Mouse (Mus musculus) kidney, postnatal 4 days (tissue): Measurements from ENCODE around the gene Src.
"Not testable (repeated sequence)": the region's sequence is repeated elsewhere in the genome, so short reads cannot be mapped to it uniquely, and the experiment has no call there.

Experiments
- DNase-seq, 2 experiments: peaks; one replicate each; pipeline ENCODE4 v3.0.0; 2021; ENCODE audit warnings: mixed read lengths in 2 of 2

Src gene

DNA sequence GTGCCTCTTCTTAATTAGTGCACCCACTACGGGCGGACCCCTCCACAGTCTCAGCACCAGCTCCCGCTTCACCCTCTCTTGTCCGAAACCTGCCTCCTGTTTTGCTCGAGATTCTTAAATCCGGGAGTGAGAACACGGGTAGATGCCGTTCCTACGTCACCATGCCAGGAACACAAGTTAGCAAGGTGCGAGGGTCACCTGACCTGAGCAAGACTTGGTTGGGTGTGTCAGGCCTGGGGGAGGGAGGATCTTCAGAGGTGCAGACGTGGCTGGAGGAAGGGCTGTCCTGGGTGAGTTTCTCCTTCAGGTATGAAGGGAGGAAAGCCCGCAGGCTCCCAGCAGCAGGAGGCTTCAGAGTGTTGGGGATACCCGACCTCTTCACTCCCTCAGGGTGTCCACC is at the start of gene Src:
Gene Src (plus strand): TSS at position 239 of the 400 bp plus-strand sequence.
- no peak for DNase-seq

DNA sequence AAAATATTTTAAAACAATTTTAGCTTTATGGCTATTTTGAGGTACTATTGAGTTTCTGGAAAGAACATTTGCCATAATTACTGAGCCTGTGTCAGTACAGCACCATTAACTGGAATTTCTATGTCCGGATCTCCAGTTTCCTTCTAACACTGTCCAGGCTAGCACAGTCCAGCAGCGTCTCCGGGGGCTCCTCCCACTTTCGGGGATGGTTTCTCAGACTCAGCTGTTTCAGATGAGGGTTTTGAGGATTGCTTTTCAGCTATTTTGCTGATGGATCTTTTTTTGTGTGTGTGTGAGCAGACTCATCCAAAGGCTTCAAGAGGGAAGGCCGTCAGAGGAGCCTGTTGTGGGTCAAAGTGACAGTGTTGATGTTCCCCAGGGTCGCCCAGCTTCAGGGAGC is 46.5 kb upstream of the Src start:
- no peak for DNase-seq

DNA sequence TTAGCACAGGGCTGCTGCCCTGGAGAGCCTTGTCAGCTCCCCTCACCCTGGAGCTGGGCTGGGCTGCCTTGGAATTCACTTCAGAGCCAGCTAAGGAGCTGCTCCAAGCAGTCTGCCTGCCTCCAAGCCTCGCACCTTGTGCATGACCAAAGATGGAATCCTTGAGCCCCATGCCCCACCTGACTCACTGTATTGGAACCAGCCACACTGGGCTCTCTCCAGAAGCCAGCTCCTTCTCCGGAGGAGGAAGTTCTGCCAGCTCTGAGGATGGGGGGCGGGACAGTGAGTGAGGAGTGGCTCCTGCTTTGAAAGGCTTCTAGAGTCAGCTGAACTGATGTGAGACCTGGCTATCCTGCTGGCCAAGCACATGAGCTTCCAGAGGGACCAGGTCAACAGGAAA is 44.6 kb upstream of the Src start:
- no peak for DNase-seq

DNA sequence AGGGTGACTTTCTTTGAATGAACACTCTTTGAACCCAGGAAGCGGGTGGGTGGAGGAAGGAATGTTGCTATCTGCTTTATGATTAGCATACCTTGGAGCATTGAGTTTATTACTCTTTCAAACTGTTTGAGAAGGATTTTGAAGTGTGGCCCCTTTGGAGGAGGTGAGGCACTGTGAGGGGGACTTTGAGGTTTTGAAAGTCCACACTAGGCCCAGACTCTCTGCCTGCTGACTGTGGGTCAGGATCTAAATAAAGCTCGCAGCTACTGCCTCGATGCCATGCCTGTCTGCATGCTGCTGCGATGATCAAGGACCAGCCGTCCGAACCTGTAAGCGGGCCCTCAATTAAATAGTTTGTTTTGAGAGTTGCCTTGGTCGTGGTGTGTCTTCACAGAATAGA is 43.2 kb upstream of the Src start:
- no peak for DNase-seq

DNA sequence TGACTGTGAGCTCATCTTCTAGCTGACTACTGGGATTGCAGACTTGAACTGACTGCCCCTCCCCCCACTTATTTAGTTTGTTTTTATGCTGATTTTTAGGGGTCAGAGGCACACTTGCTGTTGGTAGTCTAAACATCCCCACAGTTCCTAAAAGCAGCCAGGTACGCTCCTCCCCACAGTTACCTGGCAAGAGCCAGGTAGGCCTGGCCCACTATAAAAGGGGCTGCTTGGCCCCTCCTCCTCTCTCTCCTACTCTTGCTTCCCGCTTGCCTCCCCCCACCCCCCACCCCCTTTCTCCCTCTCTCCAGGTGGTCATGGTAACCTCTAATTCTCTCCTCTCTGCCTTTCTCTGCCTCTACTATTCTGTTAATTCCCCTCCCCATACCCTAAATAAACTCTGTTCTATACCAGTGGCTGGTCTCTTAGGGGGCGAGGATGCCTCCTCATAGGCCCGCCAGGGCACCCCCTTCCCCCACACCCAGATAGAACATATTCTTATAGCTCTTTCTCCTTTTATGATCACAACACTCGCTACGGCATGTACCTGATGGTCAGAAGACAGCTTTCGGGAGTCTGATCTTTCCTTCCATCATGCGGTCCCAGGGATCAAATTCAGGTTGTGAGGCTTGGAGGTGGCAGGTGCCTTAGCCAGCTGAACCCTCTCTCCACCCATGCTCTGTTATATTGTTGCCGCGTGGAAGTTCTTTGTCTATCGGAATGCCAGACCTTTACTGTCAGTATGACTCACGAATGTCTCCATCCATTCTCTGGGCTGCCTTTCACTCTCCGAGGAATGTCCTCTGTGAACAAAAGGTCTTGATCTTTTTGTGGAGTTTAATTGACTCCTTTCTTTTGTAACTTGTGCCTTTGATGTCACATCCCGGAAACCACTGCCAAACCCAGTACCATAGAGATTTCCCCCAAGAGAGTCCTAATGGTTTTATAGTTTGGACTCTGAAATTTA is 42.2 kb upstream of the Src start:
- DNase-seq: no peak

GRCm38 (mm10) chr2:157376995-157377394 is 41.2 kb upstream of the Src start:
- no peak for DNase-seq

- no peak for DNase-seq
Measured at GRCm38 (mm10) chr2:157384836-157385235, 33.4 kb upstream of the Src start.

DNA sequence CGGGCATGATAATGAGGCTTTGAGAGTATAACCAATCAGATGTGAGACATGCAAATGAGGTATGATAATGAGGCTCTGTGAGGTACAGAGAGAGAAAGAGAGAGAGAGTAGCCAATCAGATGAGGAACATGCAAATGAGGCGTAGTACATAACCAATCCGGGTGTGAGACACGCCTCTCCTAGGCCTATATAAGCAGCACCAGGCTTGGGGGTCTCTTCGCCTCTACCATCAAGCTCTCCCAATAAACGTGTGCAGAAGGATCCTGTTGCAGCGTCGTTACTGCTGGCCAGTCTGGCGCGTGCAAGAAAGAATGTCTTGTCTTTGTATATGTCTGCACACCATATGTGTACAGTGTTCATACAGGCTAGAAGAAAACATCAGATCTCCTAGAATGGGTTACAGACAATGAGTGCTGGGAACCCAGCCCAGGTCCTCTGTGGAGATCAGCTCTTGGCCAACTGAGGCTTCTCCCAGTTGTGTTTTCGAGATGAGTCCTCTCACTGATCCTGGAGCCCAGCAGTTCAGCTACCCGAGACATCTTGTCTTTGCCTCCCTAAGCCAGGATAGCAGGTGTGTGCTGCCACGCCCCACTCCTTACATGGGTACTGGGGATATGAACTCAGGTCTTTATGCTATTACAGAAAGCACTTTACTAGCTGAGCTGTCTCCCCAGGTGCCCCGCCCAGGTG is 29.2 kb upstream of the Src start:
- not testable (repeated sequence) for DNase-seq

DNA sequence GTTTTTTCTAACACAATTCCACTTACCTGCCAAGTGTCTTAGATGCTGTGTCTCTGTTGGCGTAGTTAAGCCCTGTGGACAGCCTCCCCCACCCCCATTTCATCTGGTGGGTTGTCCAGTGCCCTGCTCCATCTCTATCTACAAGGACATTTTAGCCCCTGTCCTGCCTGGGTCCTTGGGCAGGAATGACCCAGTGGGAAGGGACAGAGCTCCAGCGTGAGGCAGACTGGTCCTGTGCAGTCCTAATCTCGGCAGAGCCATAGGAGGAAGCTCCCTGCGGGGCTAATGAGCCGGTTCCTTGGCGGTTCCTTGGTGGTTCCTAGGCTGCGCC is 28.7 kb upstream of the Src start:
- DNase-seq: no peak

DNA sequence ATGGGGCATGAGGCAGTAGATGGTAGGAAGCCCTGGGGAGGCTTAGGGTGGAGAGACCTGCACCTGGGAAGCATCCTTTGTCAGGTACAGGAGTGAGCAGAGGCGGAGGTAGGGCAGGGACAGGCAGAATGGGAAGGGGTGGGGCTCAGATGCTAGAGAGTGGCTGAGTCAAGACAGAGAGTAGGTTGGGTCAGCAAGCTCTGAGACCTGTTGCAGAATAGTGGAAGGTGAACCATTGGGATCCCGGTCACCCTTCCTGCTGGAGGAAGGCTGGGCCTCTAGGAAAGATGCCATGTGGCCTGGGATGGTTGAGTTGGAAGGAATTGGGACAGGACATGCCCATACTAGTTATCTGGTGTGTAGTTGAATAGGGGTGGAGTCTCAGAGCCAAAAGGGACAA is 25.9 kb upstream of the Src start:
- DNase-seq: no peak

GRCm38 (mm10) chr2:157393549-157393948 is 24.7 kb upstream of the Src start:
- DNase-seq: no peak

GRCm38 (mm10) chr2:157394868-157395267 is 23.4 kb upstream of the Src start:
- DNase-seq: no peak

- DNase-seq: no peak
Measured at GRCm38 (mm10) chr2:157395371-157395770, 22.9 kb upstream of the Src start.

- DNase-seq: no peak
Measured at GRCm38 (mm10) chr2:157395960-157396359, 22.3 kb upstream of the Src start.

- no peak for DNase-seq
Measured at GRCm38 (mm10) chr2:157397376-157397775, 20.9 kb upstream of the Src start.

- no peak for DNase-seq
Measured at GRCm38 (mm10) chr2:157398539-157398938, 19.7 kb upstream of the Src start.

DNA sequence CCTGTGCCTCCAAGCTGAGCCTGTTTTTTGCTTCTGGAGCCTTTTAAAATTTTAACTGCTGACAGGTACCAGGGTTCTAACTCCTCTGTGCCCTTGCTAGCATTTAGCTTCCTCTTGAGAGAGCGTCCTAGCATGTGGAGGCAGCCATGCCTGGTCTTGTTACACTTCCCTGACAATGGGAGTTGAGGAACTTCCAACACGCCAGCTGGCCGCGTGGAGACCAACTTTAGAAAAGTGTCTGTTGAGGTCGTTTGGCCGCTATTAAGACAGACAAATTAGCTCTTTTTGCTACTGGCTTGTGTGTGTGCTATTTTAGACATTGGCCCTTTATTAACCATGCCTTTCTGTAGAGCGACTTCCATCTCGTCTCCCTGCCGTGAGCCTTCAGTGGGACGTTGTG is 18.4 kb upstream of the Src start:
- peak in 1 of 2 experiments; percentile 21 for DNase-seq

GRCm38 (mm10) chr2:157400491-157400890 is 17.8 kb upstream of the Src start:
- no peak for DNase-seq

DNA sequence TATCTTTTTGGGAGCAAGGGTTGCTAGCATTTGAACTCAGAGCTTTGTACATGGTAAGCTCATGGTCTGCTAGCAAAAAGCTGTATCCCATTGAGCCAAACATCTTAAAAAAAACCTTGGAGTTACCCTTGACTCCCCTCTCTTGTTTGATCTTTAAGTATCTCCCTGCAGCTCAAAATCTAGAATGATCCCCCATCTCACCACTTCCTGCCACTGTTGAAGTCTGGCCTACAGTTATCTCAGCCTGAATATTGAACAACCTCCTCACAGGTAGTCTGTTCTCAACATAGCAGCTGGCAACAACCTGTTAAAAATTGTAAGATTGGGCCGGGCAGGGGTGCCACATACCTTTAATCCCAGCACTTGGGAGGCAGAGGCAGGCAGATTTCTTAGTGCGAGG is 17.0 kb upstream of the Src start:
- no peak for DNase-seq

DNA sequence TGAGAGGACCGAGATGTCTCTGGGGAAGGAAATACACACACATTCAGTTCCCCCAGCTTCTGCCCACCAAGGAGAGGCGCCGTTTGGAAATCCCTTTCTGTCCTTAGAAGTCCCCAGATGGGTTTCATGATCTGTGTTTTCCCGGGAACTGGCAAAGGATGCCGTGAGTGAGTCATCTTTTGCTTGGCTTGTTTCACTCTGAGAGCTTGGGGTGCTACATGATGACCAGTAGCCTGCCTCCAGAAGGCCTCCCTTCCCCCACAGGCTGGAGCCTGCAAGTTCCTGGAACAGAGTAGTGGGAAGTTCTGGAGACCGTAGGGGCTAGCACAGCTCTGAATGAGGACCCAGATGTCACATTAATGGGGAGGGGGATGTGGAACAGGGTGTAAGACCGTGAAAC is 10.6 kb upstream of the Src start:
- DNase-seq: peak in 1 of 2 experiments; percentile 24

- no peak for DNase-seq
Measured at GRCm38 (mm10) chr2:157409793-157410533, 8.3 kb upstream of the Src start.

DNA sequence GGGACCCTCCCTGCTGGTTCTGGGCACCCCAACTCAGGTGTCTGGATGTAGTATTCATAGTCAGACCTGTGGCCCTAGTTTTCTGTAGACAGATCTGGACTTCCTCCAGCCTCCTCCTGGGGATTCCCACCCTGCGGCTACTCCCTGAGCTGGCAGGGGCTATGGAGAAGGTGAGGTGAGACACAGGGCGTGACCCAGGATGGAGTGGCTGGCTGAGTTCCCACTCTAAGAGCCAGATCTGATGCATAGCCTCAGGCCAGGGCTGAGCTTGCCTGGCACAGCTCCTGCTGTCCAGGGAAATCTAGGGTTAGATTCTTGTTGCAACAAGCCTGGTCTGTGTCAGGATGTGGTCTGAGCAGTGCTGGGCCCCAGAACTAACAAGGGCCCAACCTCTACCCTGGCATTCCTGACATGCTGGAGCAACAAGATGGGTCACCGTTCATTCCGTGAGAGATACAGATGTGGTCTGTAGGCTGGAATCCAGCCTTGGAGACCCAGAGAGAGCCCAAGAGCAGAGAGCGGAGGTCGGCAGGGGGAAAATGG is 7.0 kb upstream of the Src start:
- no peak for DNase-seq

DNA sequence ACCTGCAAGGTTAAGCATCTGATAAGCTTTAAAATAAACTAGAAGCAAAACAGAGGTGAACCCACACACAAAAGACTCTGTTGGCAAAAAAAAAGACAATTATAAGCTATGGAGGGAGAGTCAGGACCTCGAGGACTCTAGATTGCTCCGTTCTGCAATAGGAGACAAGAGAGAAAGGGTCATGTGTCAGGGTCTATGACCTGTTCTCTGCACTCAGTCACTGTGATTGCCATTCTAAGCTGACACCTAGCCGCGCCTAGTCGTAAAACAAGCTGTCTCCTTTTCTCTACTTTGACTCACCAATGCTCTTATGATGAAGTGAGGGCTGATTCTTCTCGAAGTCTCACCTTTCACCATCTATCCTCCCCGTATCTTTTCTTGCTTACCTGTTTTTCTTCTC is 5.7 kb upstream of the Src start:
- no peak for DNase-seq
